Mouse (Mus musculus): ENCODE results near the gene Nob1.

DNA sequence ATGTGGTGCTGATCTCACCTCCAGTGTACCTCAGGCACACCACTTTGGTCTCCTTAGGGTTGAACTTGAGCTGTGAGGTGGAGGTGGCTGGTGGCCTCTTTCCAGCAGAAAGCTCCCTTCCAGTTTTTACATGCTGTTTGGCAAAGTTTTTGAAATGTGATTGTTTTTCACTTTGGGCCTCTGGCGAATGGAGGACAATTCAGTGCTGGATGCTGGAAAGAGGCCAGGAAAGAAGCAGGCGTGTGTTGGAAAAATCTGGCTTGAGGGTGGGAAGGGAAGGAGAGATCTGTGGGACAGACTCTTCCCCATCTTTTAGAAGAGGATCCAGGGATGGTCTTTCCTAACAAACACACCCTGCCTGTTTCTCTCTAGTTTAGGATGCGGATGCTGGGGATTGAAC lies 19.8 kb upstream of the Nob1 start:
- TF ChIP-seq CTCF (IDR thresholded peaks at IDR 0.05) (no peak), POLR2A (IDR thresholded peaks at IDR 0.05; ENCODE audit: insufficient read depth, low read depth, low read length) (no peak)
